Mouse (Mus musculus) A20 (cell line): ENCODE results near the gene Gen1.

ENCODE experiments used
- DNase-seq: peaks from one replicate; pipeline ENCODE4 v3.0.0-alpha.2; 2011; ENCODE audit warnings: low read depth, low spot score

Gene Gen1

DNA sequence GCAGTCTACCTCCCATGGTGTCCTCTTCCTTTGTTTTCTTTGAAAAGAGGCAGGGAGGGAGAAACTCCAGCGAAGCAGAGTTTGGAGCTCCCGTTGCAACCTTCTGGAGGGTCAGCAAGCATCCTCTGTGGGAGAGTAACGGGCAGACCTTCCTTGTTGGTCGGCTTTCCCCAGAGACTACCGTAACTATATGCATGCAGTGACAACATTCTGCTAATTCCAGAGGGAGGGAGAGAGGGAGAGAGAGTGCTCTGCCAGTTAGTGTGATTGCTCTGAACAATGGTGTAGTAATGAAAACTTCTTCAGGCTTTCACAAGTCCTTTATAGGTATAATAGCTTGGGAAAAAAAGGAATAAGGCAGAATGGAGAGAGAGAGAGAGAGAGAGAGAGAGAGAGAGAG, 40.9 kb downstream of the Gen1 start:
- DNase-seq = no peak

DNA sequence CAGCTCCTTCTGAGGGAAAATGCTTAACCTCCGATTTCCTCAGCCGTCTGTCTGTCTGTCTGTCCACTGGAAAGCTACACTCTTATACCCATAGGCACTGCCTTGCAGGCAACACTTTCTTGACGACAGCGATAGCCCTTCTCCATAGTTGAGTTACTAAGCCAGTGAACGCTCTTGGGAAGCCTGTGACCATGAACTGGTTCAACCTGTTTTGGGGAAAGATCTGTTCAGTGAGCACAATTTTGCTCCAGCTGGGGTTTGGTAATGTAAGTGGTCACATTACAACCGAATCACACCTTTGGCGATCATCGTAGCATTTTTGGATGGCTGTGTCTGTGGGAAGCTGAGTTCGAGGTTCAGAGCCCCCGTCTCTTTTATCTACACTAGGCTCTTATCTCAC, 42.5 kb downstream of the Gen1 start:
- DNase-seq = no peak

DNA sequence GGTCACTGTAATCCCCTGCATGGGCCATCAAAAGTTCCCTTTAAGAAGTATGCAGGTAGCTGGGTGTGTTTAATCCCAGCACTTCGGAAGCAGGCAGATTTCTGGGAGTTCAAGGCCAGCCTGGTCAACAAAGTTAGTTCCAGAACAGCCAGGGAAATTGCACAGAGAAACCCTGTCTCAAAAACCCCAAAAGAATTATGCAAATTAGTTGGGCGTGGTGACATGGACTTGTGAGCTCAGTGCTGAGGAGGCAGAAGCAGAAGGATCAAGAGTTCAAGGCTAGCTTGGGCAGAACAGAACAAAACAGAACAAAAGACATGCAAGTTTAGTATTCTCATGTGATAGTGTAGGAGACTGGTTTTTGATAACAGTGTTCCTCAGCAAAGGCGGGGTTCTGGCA, 43.0 kb downstream of the Gen1 start:
- peak; percentile 48 for DNase-seq

DNA sequence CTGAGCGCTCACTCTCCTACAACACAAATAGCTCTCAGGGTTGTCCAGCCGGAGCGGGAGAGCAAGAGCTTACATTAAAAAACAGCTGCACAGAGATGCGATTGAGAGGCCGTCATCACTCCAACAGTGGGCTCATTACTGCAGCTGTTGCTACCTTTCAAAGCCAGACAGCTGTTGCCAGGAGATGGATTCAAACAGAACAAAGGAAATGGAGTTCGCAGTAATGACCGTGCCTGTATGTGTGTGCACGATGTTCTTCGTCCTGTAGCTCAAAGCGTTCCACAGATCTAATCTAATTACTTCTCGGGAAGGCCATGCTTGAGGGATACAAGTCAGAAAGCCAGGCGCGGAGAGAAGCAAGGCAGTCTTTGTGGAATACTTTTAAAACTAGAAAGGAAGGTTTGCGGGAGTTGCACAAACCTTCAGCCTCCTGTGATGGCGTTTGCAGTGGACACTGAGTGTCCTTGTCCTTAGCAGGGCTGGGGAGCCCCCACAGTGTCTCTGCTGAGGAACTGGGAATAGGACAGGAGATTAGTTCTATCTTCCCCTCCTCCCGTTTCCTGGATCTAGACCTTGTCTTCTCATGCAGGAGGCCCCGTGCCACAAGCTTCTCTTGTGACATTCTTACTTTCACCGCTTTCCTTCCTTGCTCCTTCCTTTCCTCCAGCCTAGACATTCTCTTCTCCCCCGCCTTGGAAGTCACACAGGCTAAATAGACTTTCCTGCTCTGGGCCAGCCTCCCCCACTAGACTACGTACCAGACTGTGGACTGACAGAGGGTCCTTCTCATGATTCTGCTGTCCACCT, 43.9 kb downstream of the Gen1 start:
- DNase-seq = no peak

DNA sequence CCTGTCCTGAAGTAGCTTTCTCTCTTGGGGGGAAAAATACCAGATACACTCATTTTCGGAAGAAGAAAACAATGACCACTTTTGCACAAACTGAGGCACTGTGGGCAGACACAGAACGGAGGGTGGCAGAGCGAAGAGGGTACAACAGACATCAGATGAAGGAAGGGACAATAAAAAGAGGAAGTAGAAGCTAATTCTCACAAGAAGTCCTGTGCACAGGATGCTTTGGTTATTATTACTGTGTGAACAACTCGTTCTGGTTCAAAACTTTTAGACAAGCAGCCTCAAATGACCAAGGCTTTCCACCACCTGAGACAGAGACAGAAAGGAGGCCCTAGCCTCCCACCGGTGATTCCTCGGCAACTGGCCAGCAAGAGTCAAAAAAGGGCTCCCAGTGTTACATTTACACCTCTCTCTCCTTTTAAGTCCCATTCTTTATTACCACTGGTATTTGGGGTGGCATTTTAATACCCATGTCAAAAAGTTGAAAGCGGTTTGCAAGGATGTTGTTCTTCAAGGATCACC, 47.8 kb downstream of the Gen1 start:
- peak; percentile 84 for DNase-seq

DNA sequence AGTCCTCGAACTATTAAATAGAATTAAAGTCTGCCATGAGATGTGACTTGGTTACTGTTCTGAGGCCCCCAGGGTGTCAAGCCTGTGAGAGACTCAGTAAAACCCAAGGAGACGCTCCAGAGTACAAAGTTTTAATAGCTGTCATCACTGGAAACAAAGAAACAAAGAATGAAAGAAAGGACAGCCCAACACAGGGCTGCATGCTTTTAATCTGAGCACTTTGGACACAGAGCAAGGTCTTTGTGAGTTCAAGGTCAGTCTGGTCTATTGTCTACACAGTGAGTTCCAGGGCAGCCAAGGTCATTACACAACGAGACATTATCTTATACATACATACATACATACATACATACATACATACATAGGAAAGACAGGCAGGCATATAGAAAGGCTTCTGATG, 49.1 kb downstream of the Gen1 start:
- DNase-seq = no peak

DNA sequence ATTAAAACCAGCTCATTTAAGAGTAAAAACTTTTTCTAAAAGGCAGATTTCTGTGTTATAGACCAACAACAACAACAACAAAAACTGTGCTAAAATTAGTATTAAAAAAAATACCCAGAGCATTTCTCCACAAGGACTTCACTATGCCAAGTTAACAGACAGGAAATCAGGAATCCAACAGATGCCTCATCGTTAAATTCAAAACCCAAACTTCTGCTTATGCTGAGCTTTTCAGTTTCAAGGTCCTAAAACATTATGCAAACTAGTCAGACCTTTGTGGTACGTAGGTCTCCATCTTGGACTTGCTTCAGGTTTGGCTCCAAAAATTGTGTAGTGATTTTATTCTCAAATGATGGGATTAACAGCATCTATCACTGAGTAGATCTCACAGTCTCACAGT, 50.0 kb downstream of the Gen1 start:
- DNase-seq = peak; percentile 66

DNA sequence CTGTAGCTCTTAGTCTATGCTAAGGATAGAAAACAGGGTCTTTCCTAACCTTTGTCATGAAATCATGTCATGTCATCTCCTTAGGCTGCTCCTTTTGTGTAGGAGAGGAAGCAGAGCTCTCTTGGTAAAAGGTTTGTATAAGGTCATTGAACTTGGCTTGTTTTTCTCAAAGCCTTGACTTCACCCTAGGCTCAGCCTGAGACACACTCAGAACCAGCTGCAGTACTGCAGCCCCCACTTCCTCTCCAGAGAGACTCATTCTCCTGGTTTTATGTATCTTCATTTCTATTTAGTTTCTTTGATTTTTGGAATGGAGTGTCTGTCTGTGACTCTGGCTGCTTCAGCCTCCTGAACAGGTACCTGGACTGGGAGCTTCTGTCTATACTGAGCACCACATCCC, 50.8 kb downstream of the Gen1 start:
- DNase-seq = peak; percentile 64

DNA sequence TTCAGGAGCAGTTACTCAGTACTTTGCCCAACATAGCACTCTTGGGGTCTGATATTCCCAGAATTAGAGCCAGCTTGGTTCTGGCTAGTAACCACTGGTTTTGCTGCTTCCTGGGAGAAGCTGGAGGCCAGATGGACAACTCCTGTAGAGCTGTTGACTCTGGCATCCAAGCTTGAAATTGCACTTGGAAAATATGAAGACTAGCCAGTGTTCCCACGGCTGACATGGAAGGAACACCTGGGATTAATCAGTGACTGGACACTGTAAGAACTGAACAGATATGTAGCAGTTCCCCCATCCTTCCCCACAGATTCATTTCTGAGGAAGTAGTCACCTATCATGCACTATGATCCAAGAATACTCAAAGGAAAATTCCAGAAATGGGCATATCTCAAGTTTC, 52.7 kb downstream of the Gen1 start:
- DNase-seq = no peak

DNA sequence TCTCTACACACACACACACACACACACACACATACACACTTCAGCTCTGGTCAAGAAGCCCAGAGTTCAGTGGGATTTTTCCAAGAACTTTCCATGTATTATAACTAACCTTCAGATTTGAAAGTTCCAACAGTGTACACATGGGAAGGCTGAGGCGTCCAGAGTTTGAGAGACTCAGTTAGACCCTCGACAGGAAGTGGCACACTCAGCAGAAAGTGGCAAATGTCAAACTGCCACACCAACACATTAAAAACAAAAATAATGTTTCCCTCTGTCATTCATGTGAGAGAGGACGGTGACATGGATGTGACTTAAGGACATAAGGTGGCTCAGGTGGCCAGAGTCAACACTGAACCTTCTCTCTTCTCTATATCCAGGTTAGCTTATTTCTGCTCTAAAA, 55.2 kb downstream of the Gen1 start:
- DNase-seq = no peak

DNA sequence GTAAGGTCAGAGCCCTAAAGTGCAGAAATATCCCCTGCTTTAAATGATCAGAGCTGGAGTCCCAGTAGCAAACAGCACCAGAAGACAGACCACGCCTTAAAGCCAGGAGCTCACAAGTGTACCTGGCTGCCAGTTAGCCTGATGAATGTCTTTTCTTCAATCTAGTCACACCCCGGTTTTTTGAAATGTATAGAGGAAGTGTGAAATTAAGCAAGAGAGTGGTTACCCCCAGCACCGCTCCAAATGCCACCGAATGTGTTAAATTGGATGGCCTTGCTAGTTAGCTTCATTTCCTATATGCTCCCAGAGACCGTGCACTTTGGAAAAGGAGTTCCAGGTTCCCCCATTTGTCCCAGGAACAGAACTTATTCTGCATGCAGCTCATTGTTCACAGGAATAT, 56.0 kb downstream of the Gen1 start:
- no peak for DNase-seq

DNA sequence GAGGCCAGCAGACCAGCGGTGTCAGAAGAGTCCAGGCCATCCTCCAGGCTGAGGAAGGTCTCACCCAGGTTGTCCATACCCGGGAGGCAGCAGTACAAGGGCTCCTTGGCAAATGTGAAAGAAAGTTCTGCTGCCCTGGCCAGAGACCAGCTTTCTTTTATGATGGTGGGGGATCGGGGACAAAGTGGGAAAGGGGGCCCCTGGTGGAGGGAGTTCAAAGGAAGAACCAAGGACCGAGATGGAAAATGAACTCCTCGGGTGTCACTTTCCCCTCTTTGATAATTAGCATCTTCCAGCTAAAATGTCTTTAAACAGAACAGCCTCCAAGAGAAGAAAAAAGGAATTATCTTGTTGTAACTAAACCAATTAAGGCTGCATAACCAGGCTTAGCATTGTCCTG, 56.7 kb downstream of the Gen1 start, which contains the start of gene Msgn1:
Gene Msgn1 (minus strand): TSS at position 101 of the 400 bp plus-strand sequence.
- no peak for DNase-seq

DNA sequence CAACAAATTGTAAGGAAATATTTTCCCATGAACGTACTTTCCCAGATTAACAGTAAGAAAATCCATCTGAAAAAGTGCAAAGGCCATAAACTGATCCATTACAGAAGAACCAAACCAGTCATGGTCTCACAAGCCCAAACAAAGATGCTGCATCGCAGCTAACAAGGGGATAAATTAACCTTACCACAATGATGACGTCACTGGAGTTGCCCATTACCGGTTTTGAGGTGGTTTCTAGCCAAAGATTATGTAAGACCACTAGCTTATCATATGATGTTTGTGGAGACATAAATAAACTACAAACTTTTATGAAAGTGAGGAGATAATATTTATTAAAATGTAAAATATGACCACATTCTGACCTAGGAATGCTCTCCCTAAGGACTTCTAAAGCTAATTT, 59.3 kb downstream of the Gen1 start:
- no peak for DNase-seq

DNA sequence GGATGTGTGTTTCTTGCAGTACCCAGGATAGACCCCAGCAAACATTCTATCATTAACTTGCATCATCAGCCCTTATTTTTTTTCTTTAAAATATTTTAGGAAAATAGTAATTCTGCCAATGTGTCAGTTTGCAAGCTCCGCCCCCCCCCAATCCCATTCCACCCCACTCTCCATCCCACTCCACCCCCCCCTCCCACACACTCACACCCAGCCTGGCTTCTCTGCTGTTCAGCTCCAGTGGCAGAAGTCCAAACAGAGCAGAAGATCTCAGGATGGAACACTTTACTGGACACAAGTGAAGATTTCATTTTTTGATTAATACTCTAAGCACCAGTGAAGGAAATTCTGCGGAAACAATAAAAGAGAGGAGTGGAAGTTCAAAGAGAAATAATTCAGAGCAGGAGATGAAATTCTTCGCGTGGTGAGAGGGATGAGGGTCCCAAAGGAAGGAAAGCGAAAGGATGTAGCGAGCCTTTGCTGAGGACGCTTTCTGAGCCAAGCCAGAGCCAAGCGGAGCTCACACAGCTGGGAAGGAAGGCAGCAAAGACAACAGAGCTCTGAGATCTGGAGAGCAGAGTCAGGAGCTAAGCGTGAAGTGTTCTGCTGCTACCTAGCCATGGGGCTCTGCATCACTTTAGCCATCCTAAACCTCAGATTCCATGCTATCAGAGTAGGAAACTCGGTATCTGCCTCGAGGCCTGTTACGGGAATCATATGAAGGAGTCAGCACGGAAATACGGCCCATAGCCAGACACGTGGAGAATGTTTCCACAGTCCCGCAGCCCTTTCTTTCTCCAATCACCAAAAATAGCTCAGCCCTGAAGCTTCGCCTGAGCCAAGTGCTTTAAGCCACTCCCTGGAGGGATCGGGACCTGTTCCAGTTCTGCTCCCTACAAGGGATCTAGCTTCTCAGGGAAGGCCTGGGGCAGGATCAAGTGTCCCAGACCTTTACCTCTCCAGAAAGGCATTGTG, 61.6 kb downstream of the Gen1 start:
- no peak for DNase-seq

DNA sequence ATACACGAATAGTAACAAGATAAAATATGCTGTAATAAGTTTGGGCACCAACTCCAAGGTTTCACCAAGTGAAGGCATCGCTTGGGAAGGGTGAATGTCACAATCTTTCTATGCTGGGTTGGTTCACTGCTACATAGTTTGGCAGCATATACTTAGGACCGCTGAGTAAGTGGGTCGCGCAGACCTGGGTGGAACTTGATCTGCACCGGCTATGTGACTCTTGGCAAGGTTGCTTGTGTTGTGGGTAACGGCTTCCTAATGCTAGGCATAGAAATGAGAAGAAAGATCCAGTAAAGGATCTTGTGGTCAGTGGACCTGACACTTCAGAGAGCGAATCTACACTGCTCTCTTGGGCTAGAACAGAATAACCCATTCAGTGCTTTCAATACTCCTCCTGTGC, 63.1 kb downstream of the Gen1 start:
- no peak for DNase-seq

DNA sequence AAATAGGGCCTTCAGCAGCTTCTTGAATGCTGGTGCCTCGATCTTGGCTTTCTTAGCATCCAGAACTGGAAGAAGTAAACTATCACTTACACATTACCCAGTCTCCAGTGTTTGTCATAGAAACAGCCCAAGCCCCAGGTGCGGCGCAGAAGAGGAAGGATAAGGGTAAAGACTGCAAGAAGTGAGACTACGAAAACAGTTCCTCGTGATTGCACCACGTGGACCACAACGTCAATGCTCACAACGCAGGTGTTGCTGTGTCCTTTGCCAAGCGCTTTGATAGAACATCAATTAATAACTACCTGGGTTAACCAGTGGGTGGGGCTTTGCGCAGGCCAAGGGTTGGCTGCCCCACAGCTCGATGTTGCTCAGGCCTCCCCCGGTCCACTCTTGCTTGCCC, 64.9 kb downstream of the Gen1 start:
- DNase-seq = peak; percentile 59

DNA sequence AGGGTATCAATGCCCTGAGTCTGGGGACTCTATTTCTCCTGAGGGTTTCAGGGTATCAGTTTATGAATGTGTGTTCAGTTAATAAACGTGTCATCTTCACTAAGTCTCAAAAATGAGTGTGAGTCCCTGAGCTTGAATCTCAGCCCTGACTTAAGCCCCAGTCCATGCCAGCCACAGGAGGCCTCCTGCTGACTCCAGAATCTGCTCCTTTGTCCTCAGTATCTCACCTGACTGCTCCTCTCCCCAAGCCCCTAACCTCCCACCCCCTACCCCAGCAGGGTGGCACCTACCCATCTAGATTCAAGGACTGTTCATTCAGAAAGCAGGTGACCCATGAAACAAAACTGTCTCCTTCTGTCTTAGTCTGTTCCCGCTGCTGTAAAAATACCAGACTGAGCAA, 67.0 kb downstream of the Gen1 start:
- no peak for DNase-seq

DNA sequence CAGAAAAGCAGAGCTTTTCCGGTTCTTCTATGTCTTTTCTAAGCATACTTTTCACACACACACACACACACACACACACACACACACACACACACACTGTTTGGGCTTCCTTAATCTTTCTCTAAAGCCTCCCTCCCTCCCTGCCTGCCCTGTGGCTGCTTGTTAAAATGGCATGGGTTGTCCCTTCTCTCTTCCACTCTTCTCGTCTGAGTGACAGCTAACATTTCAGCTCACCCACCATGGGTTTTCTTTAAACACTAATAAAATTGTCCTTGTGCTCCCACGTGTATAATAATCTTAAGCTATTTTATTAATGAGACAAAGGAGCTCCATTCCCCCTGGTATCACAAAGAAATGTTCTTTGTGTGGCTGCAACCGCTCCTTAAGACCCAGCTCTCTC, 67.6 kb downstream of the Gen1 start:
- DNase-seq = no peak

DNA sequence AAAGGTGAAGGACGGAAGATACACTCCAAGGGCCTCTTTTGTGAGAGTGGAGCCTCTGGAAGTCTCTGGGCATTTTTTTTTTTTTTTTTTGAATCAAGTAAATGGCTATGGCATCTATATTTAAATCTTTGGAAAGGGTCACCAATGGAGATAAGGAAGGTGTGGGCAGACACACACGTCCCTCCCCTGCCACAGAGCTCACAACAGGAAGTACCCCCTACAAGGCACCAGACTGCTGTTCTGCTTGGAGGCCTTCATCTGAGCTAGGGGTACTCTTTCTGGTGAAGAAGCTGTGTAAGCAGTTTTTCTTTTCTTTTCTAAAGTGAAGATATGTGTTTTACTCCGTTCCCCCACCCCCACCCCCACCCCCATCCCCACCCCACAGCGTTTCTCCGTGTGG, 68.8 kb downstream of the Gen1 start:
- no peak for DNase-seq

DNA sequence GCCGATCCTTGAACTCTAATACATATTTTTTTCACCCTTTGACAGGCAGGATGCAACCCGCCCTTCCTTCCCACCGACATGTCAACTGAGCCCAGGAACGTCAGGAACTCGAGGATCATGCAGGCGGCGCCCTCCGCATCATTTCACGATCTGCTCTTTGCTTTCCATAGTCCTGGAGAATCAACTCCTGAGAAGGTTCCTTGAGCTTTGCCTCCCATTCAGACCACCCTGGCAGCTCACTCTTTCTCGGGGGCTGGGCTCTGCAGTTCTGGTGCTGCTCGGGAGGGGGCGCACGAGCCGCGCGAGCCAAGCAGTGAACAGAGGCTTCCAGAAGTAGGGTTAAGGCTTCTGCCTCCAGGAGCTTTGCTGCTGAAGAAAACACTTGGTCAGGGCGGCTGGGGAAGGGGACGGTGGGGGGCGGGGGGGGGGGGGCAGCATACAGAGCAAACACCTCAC, 69.4 kb downstream of the Gen1 start:
- peak; percentile 65 for DNase-seq

DNA sequence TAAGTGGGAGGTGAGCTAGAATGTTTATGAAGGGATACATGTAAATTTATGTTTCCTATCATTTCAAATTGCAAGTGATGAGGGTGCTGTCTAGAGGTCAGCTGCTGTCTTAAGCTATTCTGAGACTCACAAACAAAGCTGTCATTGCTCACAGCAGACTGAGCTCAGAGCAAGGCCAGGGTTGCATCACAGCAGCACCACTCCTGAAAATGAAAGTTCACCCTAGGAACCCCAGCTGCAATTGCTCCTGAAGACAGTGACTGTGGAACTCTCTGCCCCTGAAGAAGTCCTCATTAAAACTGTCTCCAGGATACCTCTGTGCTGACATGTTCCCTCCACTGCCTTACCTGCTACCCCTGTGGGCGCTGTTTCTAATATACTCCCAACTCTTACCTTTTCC, 70.6 kb downstream of the Gen1 start:
- peak; percentile 34 for DNase-seq
